Mouse (Mus musculus): ENCODE measurements around the gene Olfr697.

GRCm38 (mm10) chr7:106716296-106716695 is 25.9 kb downstream of the Olfr697 start, which contains the start of gene Olfr695:
- no peak for TF ChIP-seq POLR2A (IDR thresholded peaks at IDR 0.05; ENCODE audit: borderline replicate concordance, extremely low read depth, insufficient read depth, insufficient read length, poor library complexity, severe bottlenecking)
- no peak for TF ChIP-seq CTCF (IDR thresholded peaks at IDR 0.05; ENCODE audit: borderline replicate concordance, extremely low read depth, insufficient read depth, insufficient read length)
